Mouse (Mus musculus) monocyte, adult 5-6 weeks (primary cell): ENCODE results near the gene Syt6. TPM values are rescaled to one million over a fixed set of nuclear protein-coding genes. Genes with fewer than 3 reads are reported as not detected.

Source experiments
- ATAC-seq: fragments of 153-309, 156-312 bp; replicated peaks from 2 replicates; pipeline ENCODE4 v1.8.0; 2017; ENCODE audit warnings: mild to moderate bottlenecking; ENCODE audit not compliant: low TSS enrichment, insufficient number of reproducible peaks, severe bottlenecking, poor library complexity, low FRiP score
- total RNA-seq: library from RNA; stranded (forward); fragments of 200-1000, 200-491, 200-594 nt; gene quantifications from 3 replicates; pipeline ENCODE4 v1.2.3, GENCODE M21; 2017

Syt6 gene
- total RNA-seq = not detected in 3 replicates

- ATAC-seq = no peak
These were observed at the start of gene Syt6 for GRCm38 (mm10) chr3:103575156-103575892. TSS of gene Syt6 (plus strand) at chr3:103575231.

GRCm38 (mm10) chr3:103526201-103526704, 48.8 kb upstream of the Syt6 start:
- no peak for ATAC-seq

- no peak for ATAC-seq
These were observed 48.2 kb upstream of the Syt6 start for GRCm38 (mm10) chr3:103526864-103527263.

GRCm38 (mm10) chr3:103534036-103534435, 41.0 kb upstream of the Syt6 start:
- ATAC-seq = no peak

GRCm38 (mm10) chr3:103535207-103535606, 39.8 kb upstream of the Syt6 start:
- ATAC-seq = no peak

GRCm38 (mm10) chr3:103539148-103539547, 35.9 kb upstream of the Syt6 start:
- ATAC-seq = no peak

- no peak for ATAC-seq
These were observed 28.9 kb upstream of the Syt6 start for GRCm38 (mm10) chr3:103546166-103546565.

- no peak for ATAC-seq
These were observed 28.4 kb upstream of the Syt6 start for GRCm38 (mm10) chr3:103546626-103547025.

GRCm38 (mm10) chr3:103550236-103550635, 24.8 kb upstream of the Syt6 start:
- ATAC-seq = no peak

- ATAC-seq = no peak
These were observed 7.8 kb upstream of the Syt6 start for GRCm38 (mm10) chr3:103567226-103567625.

- ATAC-seq = no peak
These were observed 2.5 kb upstream of the Syt6 start for GRCm38 (mm10) chr3:103572526-103572925.

GRCm38 (mm10) chr3:103573106-103573790, 1.8 kb upstream of the Syt6 start:
- ATAC-seq = no peak

- ATAC-seq = no peak
These were observed 1.3 kb upstream of the Syt6 start for GRCm38 (mm10) chr3:103573791-103574166.

- ATAC-seq = no peak
These were observed 370 bp upstream of the Syt6 start for GRCm38 (mm10) chr3:103574566-103575155.

GRCm38 (mm10) chr3:103575893-103576641, 1.0 kb downstream of the Syt6 start:
- ATAC-seq = no peak

GRCm38 (mm10) chr3:103587136-103587535, 12.1 kb downstream of the Syt6 start:
- no peak for ATAC-seq

- no peak for ATAC-seq
These were observed 12.6 kb downstream of the Syt6 start for GRCm38 (mm10) chr3:103587672-103588071.

- ATAC-seq = no peak
These were observed 14.6 kb downstream of the Syt6 start for GRCm38 (mm10) chr3:103589636-103590035.

GRCm38 (mm10) chr3:103592636-103593035, 17.6 kb downstream of the Syt6 start:
- ATAC-seq = no peak
